Mouse (Mus musculus): ENCODE measurements around the gene Brd3. TPM values are rescaled to one million over a fixed set of nuclear protein-coding genes. Genes with fewer than 3 reads are reported as not detected.

Brd3 gene
- polyA plus RNA-seq, 1 experiment from 2014 or later: 188 TPM

- Histone ChIP-seq H3K27ac (ENCODE audit: low read depth, low read length) (no peak overlapping the region), H3K4me2 (ENCODE audit: low read depth, low read length, severe bottlenecking) (no peak overlapping the region), H3K36me3 (ENCODE audit: control insufficient read depth, insufficient read depth, low read length) (no peaks in the 10 kb centered on the region; the same call in 1 of the 2 replicates), H3K4me1 (replicated peaks; ENCODE audit: control insufficient read depth, insufficient read depth, low read length) (peaks cover 21% of the 10 kb centered on the region), H3K4me3 (ENCODE audit: low read depth, low read length) (no peak overlapping the region), H3K9me3 (ENCODE audit: control insufficient read depth, low read length) (no peaks in the 10 kb centered on the region), H3K9ac (ENCODE audit: low read length) (no peak overlapping the region), H3K27me3 (ENCODE audit: control insufficient read depth, insufficient read depth, low read length) (no peaks in the 10 kb centered on the region)
- no peak for DNase-seq (ENCODE audit: low spot score)
- ATAC-seq (replicated peaks; ENCODE audit: low FRiP score): no peak
- 90% methylated on average over 2 of the region's 2 CpGs for WGBS
Measured at GRCm38 (mm10) chr2:27470535-27470934, 36.9 kb downstream of the Brd3 start.

DNA sequence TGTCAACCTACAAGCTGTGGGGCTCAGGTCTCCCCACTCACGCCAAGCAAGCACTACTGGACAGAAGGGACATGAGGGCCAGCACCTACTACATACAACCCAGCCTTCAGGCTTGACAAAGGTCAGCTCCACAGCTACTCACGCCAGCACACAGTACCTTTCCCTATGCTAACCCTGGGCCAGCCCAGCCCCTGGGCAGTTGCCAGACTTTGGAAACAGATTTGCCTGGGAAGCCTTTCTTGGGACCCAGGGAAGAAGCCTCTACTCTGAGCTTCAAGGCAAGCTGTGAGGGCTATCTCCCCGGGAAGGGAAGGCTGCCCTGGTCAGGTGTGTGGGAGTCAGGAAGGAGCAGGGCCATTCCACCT, 37.5 kb downstream of the Brd3 start:
- no peak overlapping the region for H3K4me2 ChIP-seq (ENCODE audit: low read depth, low read length, severe bottlenecking)
- 82% methylated on average over 3 of the region's 3 CpGs for WGBS
- no peak for ATAC-seq (replicated peaks; ENCODE audit: low FRiP score)
- H3K9me3 ChIP-seq (ENCODE audit: control insufficient read depth, low read length): no peaks in the 10 kb centered on the region
- H3K9ac ChIP-seq (ENCODE audit: low read length): no peak overlapping the region
- no peaks in the 10 kb centered on the region; the same call in 1 of the 2 replicates for H3K36me3 ChIP-seq (ENCODE audit: control insufficient read depth, insufficient read depth, low read length)
- no peak overlapping the region for H3K4me3 ChIP-seq (ENCODE audit: low read depth, low read length)
- DNase-seq (ENCODE audit: low spot score): no peak
- peaks cover 21% of the 10 kb centered on the region for H3K4me1 ChIP-seq (replicated peaks; ENCODE audit: control insufficient read depth, insufficient read depth, low read length)
- no peaks in the 10 kb centered on the region for H3K27me3 ChIP-seq (ENCODE audit: control insufficient read depth, insufficient read depth, low read length)
- H3K27ac ChIP-seq (ENCODE audit: low read depth, low read length): no peak overlapping the region

- Histone ChIP-seq H3K9ac (ENCODE audit: low read length) (no peak overlapping the region), H3K27ac (ENCODE audit: low read depth, low read length) (no peak overlapping the region), H3K4me1 (replicated peaks; ENCODE audit: control insufficient read depth, insufficient read depth, low read length) (peaks cover 21% of the 10 kb centered on the region), H3K4me2 (ENCODE audit: low read depth, low read length, severe bottlenecking) (no peak overlapping the region), H3K36me3 (ENCODE audit: control insufficient read depth, insufficient read depth, low read length) (no peaks in the 10 kb centered on the region; the same call in 1 of the 2 replicates), H3K27me3 (ENCODE audit: control insufficient read depth, insufficient read depth, low read length) (no peaks in the 10 kb centered on the region), H3K9me3 (ENCODE audit: control insufficient read depth, low read length) (no peaks in the 10 kb centered on the region), H3K4me3 (ENCODE audit: low read depth, low read length) (no peak overlapping the region)
- DNase-seq (ENCODE audit: low spot score) (no peak), ATAC-seq (replicated peaks; ENCODE audit: low FRiP score) (no peak)
- WGBS: 82% methylated on average over 4 of the region's 4 CpGs
Measured at GRCm38 (mm10) chr2:27469292-27469990, 38.0 kb downstream of the Brd3 start.

DNA sequence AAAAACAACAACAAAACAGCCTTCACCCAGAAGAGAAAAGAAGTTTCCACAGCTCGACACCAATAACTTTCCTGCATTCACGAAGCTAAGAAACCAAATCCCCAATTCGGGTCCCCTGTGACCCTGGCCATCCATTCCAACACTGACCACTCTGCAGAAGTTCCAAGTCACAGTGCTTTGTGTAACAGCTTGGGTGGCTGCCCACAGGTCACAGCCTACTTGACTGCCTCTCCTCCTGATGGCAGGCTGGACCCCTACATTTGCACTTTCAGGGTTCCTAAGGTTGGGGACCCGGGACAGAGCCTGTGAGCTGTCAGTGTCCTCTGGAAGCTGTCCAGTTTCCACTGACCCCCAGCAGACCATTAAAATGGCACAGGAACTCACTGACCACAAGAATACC, 44.6 kb downstream of the Brd3 start:
- WGBS: 90% methylated on average over 4 of the region's 4 CpGs
- Histone ChIP-seq H3K27me3 (ENCODE audit: control insufficient read depth, insufficient read depth, low read length) (no peaks in the 10 kb centered on the region), H3K4me3 (ENCODE audit: low read depth, low read length) (no peak overlapping the region), H3K9me3 (ENCODE audit: control insufficient read depth, low read length) (no peaks in the 10 kb centered on the region), H3K4me2 (ENCODE audit: low read depth, low read length, severe bottlenecking) (no peak overlapping the region), H3K27ac (ENCODE audit: low read depth, low read length) (no peak overlapping the region), H3K36me3 (ENCODE audit: control insufficient read depth, insufficient read depth, low read length) (peaks cover 16% of the 10 kb centered on the region; the same call in 1 of the 2 replicates), H3K4me1 (replicated peaks; ENCODE audit: control insufficient read depth, insufficient read depth, low read length) (no peaks in the 10 kb centered on the region), H3K9ac (ENCODE audit: low read length) (no peak overlapping the region)
- no peak for ATAC-seq (replicated peaks; ENCODE audit: low FRiP score)
- DNase-seq (ENCODE audit: low spot score): no peak

DNA sequence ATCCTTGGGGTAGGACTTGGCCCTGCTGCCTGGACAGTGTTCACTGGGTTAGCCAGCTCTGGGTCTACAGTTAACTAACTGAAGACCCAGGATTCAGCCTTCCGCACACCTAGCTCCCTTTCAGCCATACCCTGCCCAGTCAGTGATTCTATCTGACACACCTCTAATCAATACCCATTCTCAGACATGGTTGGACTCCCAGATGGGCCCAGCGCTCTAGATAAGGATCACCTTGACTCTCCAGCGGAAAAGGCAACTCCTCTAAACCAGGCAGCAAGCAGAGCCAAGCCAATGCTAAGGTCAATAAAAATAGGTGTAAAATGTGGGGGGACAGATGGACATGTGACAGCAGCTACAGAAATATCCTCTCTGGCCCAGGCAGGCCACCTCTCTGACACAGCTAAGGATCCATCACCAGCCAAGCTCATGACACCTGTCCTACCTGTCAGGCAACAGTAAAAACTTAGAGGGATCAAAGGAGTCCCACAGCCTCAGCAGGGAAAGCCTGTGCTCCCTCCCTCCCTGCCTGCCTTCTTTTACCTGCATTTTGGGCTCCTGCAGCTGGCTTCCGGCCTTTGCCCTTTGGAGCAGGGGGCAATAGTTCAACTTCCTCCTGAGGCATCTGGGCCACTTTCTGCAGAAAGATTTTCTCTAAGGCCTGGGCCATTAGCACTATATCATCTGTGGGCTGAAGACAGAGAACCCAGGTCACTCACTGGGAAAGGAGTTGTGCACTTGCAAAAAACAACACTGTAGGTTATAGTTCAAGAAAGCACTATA, 45.4 kb downstream of the Brd3 start:
- ATAC-seq (replicated peaks; ENCODE audit: low FRiP score): no peak
- no peak for DNase-seq (ENCODE audit: low spot score)

GRCm38 (mm10) chr2:27460651-27461050, 46.8 kb downstream of the Brd3 start:
- DNase-seq (ENCODE audit: low spot score) (no peak), ATAC-seq (replicated peaks; ENCODE audit: low FRiP score) (no peak)
- Histone ChIP-seq H3K4me2 (ENCODE audit: low read depth, low read length, severe bottlenecking) (no peak overlapping the region), H3K4me3 (ENCODE audit: low read depth, low read length) (no peak overlapping the region), H3K36me3 (ENCODE audit: control insufficient read depth, insufficient read depth, low read length) (peaks cover 28% of the 10 kb centered on the region; the same call in 1 of the 2 replicates), H3K9me3 (ENCODE audit: control insufficient read depth, low read length) (no peaks in the 10 kb centered on the region), H3K27me3 (ENCODE audit: control insufficient read depth, insufficient read depth, low read length) (no peaks in the 10 kb centered on the region), H3K9ac (ENCODE audit: low read length) (no peak overlapping the region), H3K4me1 (replicated peaks; ENCODE audit: control insufficient read depth, insufficient read depth, low read length) (no peaks in the 10 kb centered on the region), H3K27ac (ENCODE audit: low read depth, low read length) (no peak overlapping the region)
- 74% methylated on average over 9 of the region's 9 CpGs for WGBS

More for the DNA sequence above, 45.4 kb downstream of the Brd3 start:
- H3K4me2 ChIP-seq (ENCODE audit: low read depth, low read length, severe bottlenecking): no peak overlapping the region
- peaks cover 19% of the 10 kb centered on the region; the same call in 1 of the 2 replicates for H3K36me3 ChIP-seq (ENCODE audit: control insufficient read depth, insufficient read depth, low read length)
- no peak overlapping the region for H3K4me3 ChIP-seq (ENCODE audit: low read depth, low read length)
- H3K9me3 ChIP-seq (ENCODE audit: control insufficient read depth, low read length): no peaks in the 10 kb centered on the region
- no peaks in the 10 kb centered on the region for H3K27me3 ChIP-seq (ENCODE audit: control insufficient read depth, insufficient read depth, low read length)
- no peak overlapping the region for H3K27ac ChIP-seq (ENCODE audit: low read depth, low read length)
- no peak overlapping the region for H3K9ac ChIP-seq (ENCODE audit: low read length)
- WGBS: 95% methylated on average over 4 of the region's 4 CpGs
- H3K4me1 ChIP-seq (replicated peaks; ENCODE audit: control insufficient read depth, insufficient read depth, low read length): no peaks in the 10 kb centered on the region

GRCm38 (mm10) chr2:27460163-27460562, 47.3 kb downstream of the Brd3 start:
- H3K4me1 ChIP-seq (replicated peaks; ENCODE audit: control insufficient read depth, insufficient read depth, low read length): no peaks in the 10 kb centered on the region
- no peak overlapping the region for H3K27ac ChIP-seq (ENCODE audit: low read depth, low read length)
- H3K4me3 ChIP-seq (ENCODE audit: low read depth, low read length): no peak overlapping the region
- ATAC-seq (replicated peaks; ENCODE audit: low FRiP score) (no peak), DNase-seq (ENCODE audit: low spot score) (no peak)
- H3K9me3 ChIP-seq (ENCODE audit: control insufficient read depth, low read length): no peaks in the 10 kb centered on the region
- H3K9ac ChIP-seq (ENCODE audit: low read length): no peak overlapping the region
- no peaks in the 10 kb centered on the region for H3K27me3 ChIP-seq (ENCODE audit: control insufficient read depth, insufficient read depth, low read length)
- 90% methylated on average over 5 of the region's 5 CpGs for whole genome bisulfite sequencing
- H3K36me3 ChIP-seq (ENCODE audit: control insufficient read depth, insufficient read depth, low read length): peaks cover 28% of the 10 kb centered on the region; the same call in 1 of the 2 replicates
- no peak overlapping the region for H3K4me2 ChIP-seq (ENCODE audit: low read depth, low read length, severe bottlenecking)

- Histone ChIP-seq H3K9ac (ENCODE audit: low read length) (no peak overlapping the region), H3K4me2 (ENCODE audit: low read depth, low read length, severe bottlenecking) (no peak overlapping the region), H3K4me3 (ENCODE audit: low read depth, low read length) (no peak overlapping the region), H3K9me3 (ENCODE audit: control insufficient read depth, low read length) (no peaks in the 10 kb centered on the region), H3K36me3 (ENCODE audit: control insufficient read depth, insufficient read depth, low read length) (peaks cover 28% of the 10 kb centered on the region; the same call in 1 of the 2 replicates), H3K27ac (ENCODE audit: low read depth, low read length) (no peak overlapping the region), H3K4me1 (replicated peaks; ENCODE audit: control insufficient read depth, insufficient read depth, low read length) (no peaks in the 10 kb centered on the region), H3K27me3 (ENCODE audit: control insufficient read depth, insufficient read depth, low read length) (no peaks in the 10 kb centered on the region)
- DNase-seq (ENCODE audit: low spot score): no peak
- no peak for ATAC-seq (replicated peaks; ENCODE audit: low FRiP score)
- WGBS: 90% methylated on average over 7 of the region's 7 CpGs
Measured at GRCm38 (mm10) chr2:27459735-27460134, 47.7 kb downstream of the Brd3 start.
